Mouse (Mus musculus): Measurements from ENCODE around the gene Fgfr2. TPM values are rescaled to one million over a fixed set of nuclear protein-coding genes. Genes with fewer than 3 reads are reported as not detected.

Gene Fgfr2
- polyA plus RNA-seq, 1 experiment from 2014 or later: 24.1 TPM

DNA sequence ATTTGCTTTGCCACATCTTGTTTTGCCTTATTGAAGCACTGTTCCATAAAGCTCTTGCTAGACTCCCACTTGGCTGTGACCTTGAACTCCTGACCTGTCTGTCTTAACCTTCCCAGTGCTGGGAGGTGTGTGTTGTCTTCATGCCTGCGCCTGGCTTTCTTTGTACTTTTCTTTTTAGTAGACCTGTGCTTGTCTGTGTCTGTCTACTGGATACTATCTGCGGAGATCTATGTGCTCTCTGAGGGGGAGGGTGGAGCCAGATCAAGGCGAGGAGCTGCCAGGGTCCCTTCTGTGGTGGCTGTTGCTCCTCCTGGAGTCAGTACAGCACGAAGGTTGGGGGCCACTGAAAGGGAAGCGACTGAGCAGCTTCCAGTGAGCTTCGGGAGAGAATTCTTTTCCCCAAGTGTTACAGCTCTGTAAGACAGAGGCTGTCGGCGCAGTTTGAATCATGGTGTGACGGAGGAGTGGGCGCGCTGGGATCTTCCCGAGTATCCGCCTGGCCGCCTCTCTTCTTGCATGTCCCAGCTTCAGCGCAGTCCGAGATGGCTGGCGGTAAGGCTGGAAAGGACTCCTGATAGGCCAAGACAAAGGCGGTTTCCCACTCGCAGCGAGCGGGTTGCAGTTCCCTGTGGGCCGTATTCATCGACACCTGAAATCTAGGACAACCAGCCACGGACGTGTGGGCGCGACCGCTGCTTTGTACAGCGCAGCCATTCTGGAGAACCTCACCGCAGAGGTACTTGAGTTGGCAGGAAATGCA, 2356.6 kb downstream of the Fgfr2 start:
- no peaks in the 10 kb centered on the region for H3K9me3 ChIP-seq (ENCODE audit: control insufficient read depth, low read length)
- H3K4me1 ChIP-seq (ENCODE audit: control insufficient read depth, insufficient read depth, low read depth, low read length): peaks cover 4% of the 10 kb centered on the region; the same call in 1 of the 2 replicates
- H3K27me3 ChIP-seq (replicated peaks; ENCODE audit: control insufficient read depth, insufficient read depth, low read length): no peaks in the 10 kb centered on the region
- no peak overlapping the region for H3K9ac ChIP-seq (ENCODE audit: low read depth, low read length)
- WGBS: 79% methylated on average over 30 of the region's 30 CpGs
- ATAC-seq: no peak
- no peak overlapping the region for H3K4me2 ChIP-seq (ENCODE audit: low read length)
- H3K27ac ChIP-seq (ENCODE audit: low read depth, low read length): no peak overlapping the region
- H3K4me3 ChIP-seq (ENCODE audit: low read length): no peak overlapping the region
- peaks cover 4% of the 10 kb centered on the region; the same call in 1 of the 2 replicates for H3K36me3 ChIP-seq (ENCODE audit: control insufficient read depth, insufficient read depth, low read length)

DNA sequence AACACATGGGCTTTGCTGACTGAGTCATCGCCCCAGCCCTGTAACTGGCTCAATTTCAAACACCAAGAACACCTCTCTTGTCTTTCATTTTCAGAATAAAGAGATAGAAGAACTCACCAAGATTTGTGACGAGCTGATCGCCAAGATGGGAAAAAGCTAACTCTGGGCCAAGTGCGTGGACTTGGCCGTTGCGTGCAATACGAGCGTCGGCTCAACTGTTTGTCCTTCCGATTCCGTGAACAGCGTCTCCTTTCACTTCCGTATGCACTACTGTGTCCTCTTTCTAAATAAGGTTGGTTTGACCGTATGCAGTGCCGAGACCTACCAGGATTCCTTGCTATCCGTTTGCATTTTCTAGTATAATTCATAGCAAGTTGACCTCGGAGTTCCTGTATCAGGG, 2359.0 kb downstream of the Fgfr2 start:
- Histone ChIP-seq H3K27me3 (replicated peaks; ENCODE audit: control insufficient read depth, insufficient read depth, low read length) (no peaks in the 10 kb centered on the region), H3K4me1 (ENCODE audit: control insufficient read depth, insufficient read depth, low read depth, low read length) (peaks cover 4% of the 10 kb centered on the region; the same call in 1 of the 2 replicates), H3K36me3 (ENCODE audit: control insufficient read depth, insufficient read depth, low read length) (peaks cover 12% of the 10 kb centered on the region), H3K9ac (ENCODE audit: low read depth, low read length) (no peak overlapping the region), H3K4me3 (ENCODE audit: low read length) (no peak overlapping the region), H3K27ac (ENCODE audit: low read depth, low read length) (no peak overlapping the region), H3K4me2 (ENCODE audit: low read length) (no peak overlapping the region), H3K9me3 (ENCODE audit: control insufficient read depth, low read length) (no peaks in the 10 kb centered on the region)
- no peak for ATAC-seq
- 94% methylated on average over 17 of the region's 17 CpGs for WGBS

DNA sequence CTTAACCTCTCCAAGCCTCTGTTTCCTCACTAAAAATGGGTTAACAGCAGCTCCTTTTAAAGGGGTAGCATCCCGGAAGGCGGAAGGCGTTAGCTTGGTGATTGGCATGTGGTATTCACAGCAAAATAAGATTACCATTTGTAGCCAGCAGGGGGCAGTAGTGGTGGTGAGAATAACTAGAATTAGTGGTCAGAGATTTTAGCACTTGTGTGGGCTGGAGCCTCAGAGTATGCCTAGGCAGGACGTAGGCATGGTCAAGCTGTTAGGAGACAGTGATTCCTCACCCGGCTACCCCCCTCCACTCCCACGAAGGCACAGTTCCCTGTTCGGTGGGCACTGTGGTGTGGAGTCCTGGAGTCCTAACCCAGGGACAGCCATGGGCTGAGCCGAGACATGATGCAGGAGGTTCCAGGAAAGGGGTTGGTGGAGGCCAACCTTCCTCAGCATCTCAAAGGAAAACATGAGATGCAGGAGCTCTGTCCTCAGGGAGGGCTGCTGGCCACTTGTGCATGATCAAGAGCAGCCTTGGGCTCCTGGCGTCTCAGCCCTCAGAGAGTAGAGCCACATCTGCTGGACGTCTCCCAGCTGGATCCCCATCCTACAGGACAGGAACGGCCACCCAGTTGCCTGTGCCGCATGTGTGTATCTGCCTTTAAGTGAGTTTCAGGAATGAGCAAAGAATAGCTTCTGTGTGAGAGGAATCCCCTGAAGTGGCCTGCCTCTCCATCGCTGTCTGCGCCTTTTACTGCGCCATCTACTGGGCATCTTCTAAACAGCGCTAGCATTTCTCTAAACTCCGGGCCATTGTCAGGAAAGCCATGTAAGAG, 2360.9 kb downstream of the Fgfr2 start:
- no peak overlapping the region for H3K4me2 ChIP-seq (ENCODE audit: low read length)
- no peak overlapping the region for H3K9ac ChIP-seq (ENCODE audit: low read depth, low read length)
- ATAC-seq: peak; percentile 70
- H3K9me3 ChIP-seq (ENCODE audit: control insufficient read depth, low read length): no peaks in the 10 kb centered on the region
- H3K27me3 ChIP-seq (replicated peaks; ENCODE audit: control insufficient read depth, insufficient read depth, low read length): no peaks in the 10 kb centered on the region
- no peak overlapping the region for H3K27ac ChIP-seq (ENCODE audit: low read depth, low read length)
- WGBS: 34% methylated on average over 17 of the region's 17 CpGs
- no peak overlapping the region for H3K4me3 ChIP-seq (ENCODE audit: low read length)
- H3K4me1 ChIP-seq (ENCODE audit: control insufficient read depth, insufficient read depth, low read depth, low read length): peaks cover 4% of the 10 kb centered on the region; the same call in 1 of the 2 replicates
- H3K36me3 ChIP-seq (ENCODE audit: control insufficient read depth, insufficient read depth, low read length): peaks cover 19% of the 10 kb centered on the region

DNA sequence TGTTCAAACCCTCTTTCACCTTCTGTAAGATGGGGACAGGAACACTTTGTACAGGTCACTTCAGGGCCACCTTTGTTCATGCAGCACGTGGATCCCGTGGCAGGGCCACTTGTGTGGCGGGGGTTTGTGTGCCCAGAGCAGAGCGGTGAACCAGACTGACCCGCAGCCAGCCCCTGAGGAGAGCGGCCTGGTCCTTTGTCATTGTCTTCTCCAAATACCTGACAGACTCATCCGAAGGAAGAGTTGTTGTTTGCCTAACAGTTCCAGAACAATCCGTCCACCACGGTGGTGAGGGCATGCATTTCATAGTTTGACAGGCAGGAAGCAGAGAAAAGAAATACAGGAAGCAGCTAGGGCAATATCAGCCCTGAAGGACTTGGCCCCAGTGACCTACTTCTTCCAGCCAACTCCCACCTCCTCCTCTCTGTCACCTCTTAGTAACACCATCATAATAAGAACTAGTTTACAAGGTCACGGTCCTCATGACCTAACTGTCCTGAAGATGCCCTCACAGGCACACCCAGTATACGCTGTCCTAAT, 2365.8 kb downstream of the Fgfr2 start:
- Histone ChIP-seq H3K9ac (ENCODE audit: low read depth, low read length) (no peak overlapping the region), H3K4me3 (ENCODE audit: low read length) (no peak overlapping the region), H3K9me3 (ENCODE audit: control insufficient read depth, low read length) (no peaks in the 10 kb centered on the region), H3K4me2 (ENCODE audit: low read length) (no peak overlapping the region), H3K27me3 (replicated peaks; ENCODE audit: control insufficient read depth, insufficient read depth, low read length) (no peaks in the 10 kb centered on the region), H3K27ac (ENCODE audit: low read depth, low read length) (no peak overlapping the region), H3K36me3 (ENCODE audit: control insufficient read depth, insufficient read depth, low read length) (peaks cover 22% of the 10 kb centered on the region), H3K4me1 (ENCODE audit: control insufficient read depth, insufficient read depth, low read depth, low read length) (peaks cover 2% of the 10 kb centered on the region; the same call in 1 of the 2 replicates)
- no peak for ATAC-seq
- 80% methylated on average over 11 of the region's 11 CpGs for WGBS

DNA sequence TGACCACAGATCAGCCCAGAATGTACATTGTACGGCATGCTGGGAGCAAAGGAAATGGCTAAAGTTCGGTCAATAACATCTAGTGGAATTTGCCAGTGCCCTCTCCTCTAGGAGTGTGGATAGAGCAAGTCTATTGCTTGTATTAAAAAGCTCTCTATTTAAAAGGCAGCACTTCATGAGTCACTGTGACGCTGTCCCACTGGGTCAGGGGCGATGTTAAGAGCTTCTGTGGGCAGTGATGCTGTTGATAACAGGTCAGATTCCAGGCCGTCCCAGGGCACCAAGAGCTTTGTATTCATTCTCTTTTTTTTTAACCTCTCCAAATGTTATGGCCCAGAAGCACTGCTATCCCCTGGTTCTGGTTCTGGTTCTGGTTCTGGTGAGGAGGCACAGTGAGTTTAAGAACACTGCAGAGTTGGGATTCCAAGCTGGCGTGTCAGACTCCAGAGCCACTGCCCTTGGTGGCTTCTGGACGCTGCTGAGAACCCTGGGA, 2366.8 kb downstream of the Fgfr2 start:
- Histone ChIP-seq H3K9me3 (ENCODE audit: control insufficient read depth, low read length) (no peaks in the 10 kb centered on the region), H3K27me3 (replicated peaks; ENCODE audit: control insufficient read depth, insufficient read depth, low read length) (no peaks in the 10 kb centered on the region), H3K27ac (ENCODE audit: low read depth, low read length) (0 out of 2 replicates have a peak overlapping the region, but pooled peaks have one; percentile 17), H3K9ac (ENCODE audit: low read depth, low read length) (no peak overlapping the region), H3K4me1 (ENCODE audit: control insufficient read depth, insufficient read depth, low read depth, low read length) (no peaks in the 10 kb centered on the region), H3K4me2 (ENCODE audit: low read length) (no peak overlapping the region), H3K36me3 (ENCODE audit: control insufficient read depth, insufficient read depth, low read length) (peaks cover 26% of the 10 kb centered on the region), H3K4me3 (ENCODE audit: low read length) (no peak overlapping the region)
- ATAC-seq: no peak
- WGBS: 84% methylated on average over 7 of the region's 7 CpGs

DNA sequence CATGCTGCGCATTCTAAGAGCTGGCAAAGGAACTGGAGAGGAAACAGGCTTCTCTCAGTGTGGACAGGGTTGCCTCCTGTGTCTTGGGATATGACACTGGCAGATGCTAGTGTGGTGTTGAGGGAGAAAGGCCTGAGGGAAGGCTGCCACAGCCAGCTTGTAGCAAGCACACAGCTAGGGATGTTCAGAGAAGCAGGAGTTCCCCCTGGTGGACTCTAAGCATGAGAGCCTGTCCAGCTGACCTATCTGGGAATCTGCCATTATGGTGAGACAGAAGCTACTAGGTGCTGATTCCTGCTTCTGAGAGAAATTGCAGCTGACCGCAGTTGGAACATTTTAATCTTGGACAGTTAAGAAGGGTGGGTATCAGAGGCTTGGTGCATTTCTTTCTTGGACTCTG, 2368.4 kb downstream of the Fgfr2 start:
- peaks cover 6% of the 10 kb centered on the region for H3K4me1 ChIP-seq (ENCODE audit: control insufficient read depth, insufficient read depth, low read depth, low read length)
- no peak overlapping the region for H3K4me3 ChIP-seq (ENCODE audit: low read length)
- ATAC-seq: peak; percentile 35; the same call in 1 of the 2 replicates
- WGBS: 84% methylated on average over 2 of the region's 2 CpGs
- H3K9me3 ChIP-seq (ENCODE audit: control insufficient read depth, low read length): no peaks in the 10 kb centered on the region
- no peaks in the 10 kb centered on the region for H3K27me3 ChIP-seq (replicated peaks; ENCODE audit: control insufficient read depth, insufficient read depth, low read length)
- no peak overlapping the region for H3K9ac ChIP-seq (ENCODE audit: low read depth, low read length)
- H3K4me2 ChIP-seq (ENCODE audit: low read length): no peak overlapping the region
- peaks cover 24% of the 10 kb centered on the region for H3K36me3 ChIP-seq (ENCODE audit: control insufficient read depth, insufficient read depth, low read length)
- no peak overlapping the region for H3K27ac ChIP-seq (ENCODE audit: low read depth, low read length)

DNA sequence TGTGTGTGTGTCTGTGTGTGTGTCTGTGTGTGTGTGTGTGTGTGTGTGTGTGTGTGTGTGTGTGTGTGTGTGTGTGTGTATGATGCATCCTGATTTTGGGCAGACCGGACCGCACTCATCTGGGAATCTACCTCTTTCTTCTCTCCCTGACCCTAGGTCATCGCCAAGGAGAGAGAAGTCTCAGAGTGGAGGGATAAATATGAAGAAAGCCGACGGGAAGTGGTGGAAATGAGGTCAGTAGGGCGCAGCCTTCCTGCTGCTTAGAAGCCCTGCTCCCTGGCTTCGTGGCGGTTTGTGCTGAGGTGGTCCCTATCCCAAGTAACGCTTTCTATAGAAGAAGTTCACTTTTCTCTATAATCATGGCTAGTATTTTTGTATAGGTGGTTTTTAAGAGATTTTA, 2371.5 kb downstream of the Fgfr2 start:
- Histone ChIP-seq H3K27ac (ENCODE audit: low read depth, low read length) (no peak overlapping the region), H3K9ac (ENCODE audit: low read depth, low read length) (no peak overlapping the region), H3K4me1 (ENCODE audit: control insufficient read depth, insufficient read depth, low read depth, low read length) (peaks cover 9% of the 10 kb centered on the region), H3K27me3 (replicated peaks; ENCODE audit: control insufficient read depth, insufficient read depth, low read length) (no peaks in the 10 kb centered on the region), H3K36me3 (ENCODE audit: control insufficient read depth, insufficient read depth, low read length) (peaks cover 13% of the 10 kb centered on the region), H3K4me2 (ENCODE audit: low read length) (no peak overlapping the region), H3K4me3 (ENCODE audit: low read length) (no peak overlapping the region), H3K9me3 (ENCODE audit: control insufficient read depth, low read length) (no peaks in the 10 kb centered on the region)
- no peak for ATAC-seq
- 34% methylated on average over 9 of the region's 9 CpGs for WGBS

DNA sequence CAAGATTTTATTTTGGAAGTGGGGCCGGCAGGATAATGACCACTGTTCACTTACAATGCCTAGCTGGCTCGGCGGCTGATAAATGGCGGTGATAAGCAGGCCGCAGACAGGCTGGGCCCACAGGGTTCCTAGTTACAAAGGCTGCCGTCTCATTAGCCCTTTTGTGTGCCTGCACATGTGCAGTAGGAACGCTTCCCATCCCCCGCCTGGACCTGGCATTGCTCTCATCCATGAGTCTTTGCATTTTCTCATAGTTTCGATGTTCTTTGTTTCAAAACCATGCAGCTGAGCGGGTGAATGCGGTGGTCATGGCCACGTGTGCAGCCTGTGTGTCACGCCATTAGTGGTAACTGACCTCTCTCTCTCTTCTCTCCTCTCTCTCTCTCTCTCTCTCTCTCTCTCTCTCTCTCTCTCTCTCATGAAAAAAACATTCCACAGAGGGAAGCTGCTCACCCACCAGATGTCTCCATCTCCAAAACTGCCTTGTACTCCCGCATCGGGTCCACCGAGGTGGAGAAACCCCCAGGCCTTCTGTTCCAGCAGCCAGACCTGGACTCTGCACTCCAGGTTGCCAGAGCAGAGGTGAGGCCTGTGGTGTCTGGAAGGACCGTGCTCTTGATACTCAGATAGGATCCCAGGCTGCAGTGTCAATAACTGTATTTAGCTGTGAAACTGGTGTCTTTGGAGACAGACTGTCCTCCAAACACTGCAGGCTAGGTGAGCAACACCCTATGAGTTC, 2372.2 kb downstream of the Fgfr2 start:
- WGBS: 15% methylated on average over 17 of the region's 17 CpGs
- H3K4me1 ChIP-seq (ENCODE audit: control insufficient read depth, insufficient read depth, low read depth, low read length): peaks cover 9% of the 10 kb centered on the region
- no peak overlapping the region for H3K4me2 ChIP-seq (ENCODE audit: low read length)
- no peak overlapping the region for H3K4me3 ChIP-seq (ENCODE audit: low read length)
- peak overlapping the region; percentile 36 for H3K27ac ChIP-seq (ENCODE audit: low read depth, low read length)
- H3K9ac ChIP-seq (ENCODE audit: low read depth, low read length): no peak overlapping the region
- peak; percentile 48 for ATAC-seq
- H3K36me3 ChIP-seq (ENCODE audit: control insufficient read depth, insufficient read depth, low read length): peaks cover 13% of the 10 kb centered on the region
- H3K27me3 ChIP-seq (replicated peaks; ENCODE audit: control insufficient read depth, insufficient read depth, low read length): no peaks in the 10 kb centered on the region
- no peaks in the 10 kb centered on the region for H3K9me3 ChIP-seq (ENCODE audit: control insufficient read depth, low read length)
